Mouse (Mus musculus) mouse embryonic stem cell (cell line): ENCODE data around the gene Psme2b.
"Not testable (repeated sequence)": the region's sequence is repeated elsewhere in the genome, so short reads cannot be mapped to it uniquely, and the experiment has no call there.

Source experiments
- in situ Hi-C, 2 experiments: fragments of 300-500 bp; cut with MboI; formaldehyde crosslinking; loops; 1 replicate in 1 of 2; 3 replicates in 1 of 2; pipeline ENCODE4 v1.14.3; 2019 to 2020; ENCODE audit warnings: low sequenced_read_pairs in 2 of 2, low pct_unique_long_range_greater_than_20kb in 1 of 2, mixed read lengths in 1 of 2; ENCODE audit not compliant: unreplicated experiment in 1 of 2

Psme2b gene

GRCm38 (mm10) chr11:48913611-48914010, 32.4 kb downstream of the Psme2b start:
- in situ Hi-C loops: no loop called here

GRCm38 (mm10) chr11:48908459-48908858, 37.5 kb downstream of the Psme2b start:
- in situ Hi-C loops: no loop called here

GRCm38 (mm10) chr11:48902021-48902420, 44.0 kb downstream of the Psme2b start, which contains the start of gene Gm5431:
TSS of gene Gm5431 (minus strand) at chr11:48902214.
- in situ Hi-C loops: no loop called here

GRCm38 (mm10) chr11:48901567-48901930, 44.4 kb downstream of the Psme2b start:
- in situ Hi-C loops: not testable (repeated sequence)

GRCm38 (mm10) chr11:48900654-48901566, 45.1 kb downstream of the Psme2b start:
- in situ Hi-C loops: not testable (repeated sequence)

- in situ Hi-C loops: loop anchor here in 1 of 2 experiments (25.0 kb wide), 1 partner anchor 188 kb away; the partner anchor contains the start of gene Ifi47
Observed at GRCm38 (mm10) chr11:48898812-48899431, 47.1 kb downstream of the Psme2b start.
